Mouse (Mus musculus): ENCODE results near the gene Gm35134.
"Not testable (repeated sequence)": the region's sequence is repeated elsewhere in the genome, so short reads cannot be mapped to it uniquely, and the experiment has no call there.

The Gm35134 gene

GRCm38 (mm10) chrY:19112707-19113106, at the start of gene Gm35134:
TSS of gene Gm35134 (plus strand) at chrY:19113007.
- DNase-seq (ENCODE audit: low read depth, low spot score) = not testable (repeated sequence)

All from CD4-positive helper T cell, adult 2 months (primary cell).